Comparison of ENCODE assay signal across 10 mouse cellular contexts in genomic region chr19:40746603-40747002, GRCm38 (mm10). TPM values are rescaled to one million over a fixed set of nuclear protein-coding genes. Genes with fewer than 3 reads are reported as not detected.
DNase-seq lines count a peak whose midpoint lies in the region; TF ChIP-seq lines count a peak whose summit lies in the region.
"Had no signal": no experiment of that assay in that cellular context is flagged by ENCODE, and none has a peak within 500 bp of the region (broad histone marks: within the 10 kb centered on the region; RNA-seq: fewer than 3 reads in every experiment).

No protein-coding gene starts in this region.

- peak; percentile 33 for TF ChIP-seq CTCF in ES-Bruce4 (IDR thresholded peaks at IDR 0.05; ENCODE audit: low read depth, low read length)

- no peak for TF ChIP-seq EP300 in ES-Bruce4 (IDR thresholded peaks at IDR 0.05; ENCODE audit: insufficient read depth, low read depth, low read length)

- H3K9me3 ChIP-seq in ES-Bruce4 (replicated peaks; ENCODE audit: control insufficient read depth, insufficient read depth, low read length, poor library complexity, severe bottlenecking): no peaks in the 10 kb centered on the region

- no peaks in the 10 kb centered on the region for H3K4me1 ChIP-seq in ES-Bruce4 (ENCODE audit: control insufficient read depth, insufficient read depth, low read length)

- no peak overlapping the region for H3K4me3 ChIP-seq in ES-Bruce4 (ENCODE audit: low read depth, low read length)

- DNase-seq in left cerebral cortex, postnatal 14 days (ENCODE audit: low spot score in 2 of 2): peak; percentile 32 to 55
- DNase-seq in left cerebral cortex, adult 11 months (ENCODE audit: low spot score): no peak
- DNase-seq in ZHBTc4 (ENCODE audit: low read depth, low spot score): peak; percentile 65
- DNase-seq in layer of hippocampus, adult 9-10 months (ENCODE audit: low spot score): peak; percentile 44
- no peak for DNase-seq in heart, adult 9 months (ENCODE audit: low spot score in 2 of 2)
- no peak for DNase-seq in urinary bladder, adult 18-20 months (ENCODE audit: low spot score in 2 of 2)
- DNase-seq: heart, postnatal 14 days; lung, postnatal 4 days had no signal

- H3K9ac ChIP-seq in ES-Bruce4 (ENCODE audit: low read depth, poor library complexity, severe bottlenecking): no peak overlapping the region

- H3K27ac ChIP-seq in ES-Bruce4 (ENCODE audit: insufficient read depth, low read length): no peak overlapping the region

- no peak for TF ChIP-seq POLR2A in ES-Bruce4 (IDR thresholded peaks at IDR 0.05; ENCODE audit: insufficient read depth, low read length)

- no peaks in the 10 kb centered on the region for H3K27me3 ChIP-seq in ES-Bruce4 (ENCODE audit: control insufficient read depth, insufficient read depth, low read length, poor library complexity, severe bottlenecking)

- intact Hi-C loops in left cerebral cortex, postnatal 14 days (cut with DNase I): loop anchor here (5.0 kb wide), 1 partner anchor 271 kb away; no protein-coding TSS in a partner anchor

- H3K36me3 ChIP-seq in ES-Bruce4 (ENCODE audit: control insufficient read depth, insufficient read depth, low read length, poor library complexity, severe bottlenecking): no peaks in the 10 kb centered on the region

RNA-seq across cellular contexts. Expression of gene Cc2d2b, which starts 1.9 kb away (rescaled TPM):
- under 1 TPM; 0.15 to 0.17 TPM for total RNA-seq in left cerebral cortex, postnatal 14 days (2021)
- 0.53 and 0.60 TPM in 2 replicates for polyA plus RNA-seq in ES-Bruce4 (2011; ENCODE audit: insufficient read depth, insufficient read length, low read depth, missing spikeins)
- total RNA-seq: heart, postnatal 14 days had no signal
- polyA plus RNA-seq: neural tube, embryonic 11.5 days had no signal

Comparison
In these comparisons a context has a peak if more than half of its experiments do, and no peak if none do; other contexts are left out.
1. DNase-seq: peak in left cerebral cortex, postnatal 14 days (2 of 2), ZHBTc4 (single experiment) and layer of hippocampus, adult 9-10 months (single experiment); none in left cerebral cortex, adult 11 months (single experiment), heart, adult 9 months (0 of 2) and urinary bladder, adult 18-20 months (0 of 2).